Mouse (Mus musculus) cerebellum, adult 2 months (tissue): ENCODE data around the gene Magi2. TPM values are rescaled to one million over a fixed set of nuclear protein-coding genes. Genes with fewer than 3 reads are reported as not detected.

Experiments used
- DNase-seq, 2 experiments: peaks; one replicate each; pipeline ENCODE4 v3.0.0; 2021
- H3K27ac ChIP-seq: fragments of 200-500 bp; 2 replicates; pipeline ENCODE4 v1.5.1; 2012; ENCODE audit warnings: low read length, control low read depth, inconsistent platforms; ENCODE audit not compliant: insufficient read depth
- H3K27me3 ChIP-seq: fragments of 200-500 bp; 2 replicates; pipeline ENCODE4 v1.6.1; 2012; ENCODE audit warnings: inconsistent platforms, mild to moderate bottlenecking, low read length, moderate library complexity; ENCODE audit not compliant: control insufficient read depth, insufficient read depth
- H3K4me1 ChIP-seq: fragments of 200-500 bp; 2 replicates; pipeline ENCODE4 v1.6.1; 2011; ENCODE audit warnings: low read length; ENCODE audit not compliant: control insufficient read depth, insufficient read depth
- H3K4me3 ChIP-seq: fragments of 200-500 bp; replicated peaks from 2 replicates; pipeline ENCODE3; 2011; ENCODE audit warnings: mild to moderate bottlenecking, low read depth, low read length, control low read depth; ENCODE audit not compliant: insufficient read depth
- CTCF ChIP-seq: fragments of 200-500 bp; IDR thresholded peaks from 2 replicates; pipeline ENCODE4 v1.5.1; 2011; ENCODE audit warnings: low read depth, mild to moderate bottlenecking, control low read depth, low read length, moderate library complexity, borderline replicate concordance; ENCODE audit not compliant: insufficient read depth
- POLR2A ChIP-seq: fragments of 200-500 bp; IDR thresholded peaks from 2 replicates; pipeline ENCODE4 v1.6.1; 2011; ENCODE audit warnings: low read length, control low read depth, borderline replicate concordance; ENCODE audit not compliant: insufficient read depth
- WGBS: fragments of 180-500 bp; shearing (Covaris S2); methylation state at CpG from one replicate; pipeline ENCODE4 v1.1.7; 2018; 5-methylcytosine and 5-hydroxymethylcytosine counted together
- polyA plus RNA-seq: library from polyadenylated mRNA; depleted of rRNA; stranded (reverse); fragments of >200 nt; gene quantifications from 2 replicates; pipeline ENCODE4 v1.2.3, GENCODE M21; 2012

The Magi2 gene
- polyA plus RNA-seq, 1 experiment: 30.1 TPM

- no peak overlapping the region for H3K27ac ChIP-seq
- WGBS: 86% methylated on average over 5 of the region's 5 CpGs
- DNase-seq: no peak
These were observed 1410.6 kb downstream of the Magi2 start for GRCm38 (mm10) chr5:20637300-20637989.

GRCm38 (mm10) chr5:20642196-20642595, 1415.4 kb downstream of the Magi2 start:
- TF ChIP-seq POLR2A (no peak), CTCF (no peak)
- Histone ChIP-seq H3K27ac (no peak overlapping the region), H3K27me3 (no peaks in the 10 kb centered on the region), H3K4me1 (0 out of 2 replicates have a peak, but pooled peaks cover 2% of the 10 kb centered on the region), H3K4me3 (no peak overlapping the region)
- WGBS: 46% methylated on average over 7 of the region's 7 CpGs
- no peak for DNase-seq

More at GRCm38 (mm10) chr5:20637300-20637989, 1410.6 kb downstream of the Magi2 start:
- Histone ChIP-seq H3K4me3 (no peak overlapping the region), H3K27me3 (no peaks in the 10 kb centered on the region), H3K4me1 (0 out of 2 replicates have a peak, but pooled peaks cover 2% of the 10 kb centered on the region)
- TF ChIP-seq CTCF: peak; percentile 38; the same call in 1 of the 2 replicates
- no peak for TF ChIP-seq POLR2A

- no peak overlapping the region for H3K4me3 ChIP-seq
- DNase-seq: no peak
- H3K27me3 ChIP-seq: no peaks in the 10 kb centered on the region
- no peak overlapping the region for H3K27ac ChIP-seq
- TF ChIP-seq CTCF (no peak), POLR2A (no peak)
- 96% methylated on average over 1 of the region's 1 CpGs for WGBS
- 0 out of 2 replicates have a peak, but pooled peaks cover 2% of the 10 kb centered on the region for H3K4me1 ChIP-seq
These were observed 1416.9 kb downstream of the Magi2 start for GRCm38 (mm10) chr5:20643741-20644140.

GRCm38 (mm10) chr5:20646947-20647346, 1420.1 kb downstream of the Magi2 start:
- no peak overlapping the region for H3K27ac ChIP-seq
- no peak for TF ChIP-seq POLR2A
- no peak for TF ChIP-seq CTCF
- DNase-seq: no peak
- no peaks in the 10 kb centered on the region for H3K27me3 ChIP-seq
- 0 out of 2 replicates have a peak, but pooled peaks cover 2% of the 10 kb centered on the region for H3K4me1 ChIP-seq
- H3K4me3 ChIP-seq: no peak overlapping the region
- 98% methylated on average over 3 of the region's 3 CpGs for WGBS

- no peaks in the 10 kb centered on the region for H3K4me1 ChIP-seq
- WGBS: 39% methylated on average over 11 of the region's 11 CpGs
- H3K4me3 ChIP-seq: no peak overlapping the region
- TF ChIP-seq CTCF: no peak; the same call in 1 of the 2 replicates
- TF ChIP-seq POLR2A: no peak
- no peak for DNase-seq
- H3K27ac ChIP-seq: no peak overlapping the region
- no peaks in the 10 kb centered on the region for H3K27me3 ChIP-seq
These were observed 1426.8 kb downstream of the Magi2 start for GRCm38 (mm10) chr5:20653425-20654185.

GRCm38 (mm10) chr5:20654766-20655472, 1428.1 kb downstream of the Magi2 start:
- 92% methylated on average over 10 of the region's 10 CpGs for WGBS
- Histone ChIP-seq H3K27me3 (no peaks in the 10 kb centered on the region), H3K4me1 (no peaks in the 10 kb centered on the region), H3K27ac (no peak overlapping the region), H3K4me3 (no peak overlapping the region)
- no peak for DNase-seq
- TF ChIP-seq POLR2A (no peak), CTCF (no peak)

GRCm38 (mm10) chr5:20657056-20657455, 1430.2 kb downstream of the Magi2 start:
- DNase-seq: no peak
- H3K4me1 ChIP-seq: no peaks in the 10 kb centered on the region
- no peak overlapping the region for H3K4me3 ChIP-seq
- no peak overlapping the region for H3K27ac ChIP-seq
- no peak for TF ChIP-seq POLR2A
- no peak for TF ChIP-seq CTCF
- H3K27me3 ChIP-seq: no peaks in the 10 kb centered on the region
- 96% methylated on average over 5 of the region's 5 CpGs for WGBS
